Mouse (Mus musculus): Measurements from ENCODE around the gene Plekha6. TPM values are rescaled to one million over a fixed set of nuclear protein-coding genes. Genes with fewer than 3 reads are reported as not detected.
A peak's percentile ranks its signal among the peaks of the same experiment; 100 is the strongest.

Plekha6 gene
- total RNA-seq, 2 experiments from 2014 or later, result 57.2 to 59.3 TPM

- DNase-seq (ENCODE audit: extremely low spot score in 1 of 2, low spot score in 2 of 2), result peak in 1 of 2 experiments; percentile 16
- intact Hi-C loops (cut with DNase I), result no loop called here
These were observed 89.0 kb downstream of the Plekha6 start for GRCm38 (mm10) chr1:133252801-133253531.

DNA sequence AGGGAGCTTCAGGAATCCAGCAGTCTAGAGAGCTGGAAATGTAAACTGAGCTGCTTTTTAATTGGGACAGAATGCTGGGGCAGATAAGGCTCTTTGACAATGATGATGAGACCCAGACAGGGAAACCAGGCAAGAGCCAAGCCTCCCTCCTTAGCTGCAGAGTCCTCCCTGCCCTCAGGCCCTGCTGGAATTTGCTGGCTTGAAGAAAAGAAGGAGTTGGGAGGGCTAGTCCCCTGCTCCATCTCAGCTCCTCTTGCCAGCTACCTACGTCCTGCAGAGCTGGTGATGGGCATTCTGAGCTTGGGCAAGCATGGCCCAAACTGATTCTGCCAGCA is 89.5 kb downstream of the Plekha6 start:
- intact Hi-C loops (cut with DNase I), result no loop called here

DNA sequence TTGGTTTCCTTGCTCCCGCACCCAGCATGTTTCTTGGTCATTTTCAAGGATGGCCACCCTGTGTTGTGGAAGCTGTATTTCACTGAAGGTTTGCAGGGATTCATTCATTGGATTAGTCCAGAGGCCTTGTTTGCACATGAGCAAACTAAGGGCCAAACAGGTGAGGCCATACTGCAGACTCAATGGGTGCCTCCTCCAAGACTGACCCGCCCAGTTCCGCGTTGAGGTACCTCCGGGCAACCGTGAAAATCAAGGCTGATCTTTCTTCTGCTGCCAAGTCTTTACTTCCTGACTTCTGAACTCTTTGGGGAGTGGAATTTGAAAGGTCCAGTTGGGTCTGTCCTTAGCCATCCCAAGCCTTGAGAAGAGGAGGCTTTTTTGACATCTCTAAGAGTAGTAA is 90.2 kb downstream of the Plekha6 start:
- peak in 1 of 2 experiments; percentile 17 for DNase-seq (ENCODE audit: extremely low spot score in 1 of 2, low spot score in 2 of 2)
- intact Hi-C loops (cut with DNase I), result no loop called here

More for the DNA sequence above, 89.5 kb downstream of the Plekha6 start:
- DNase-seq (ENCODE audit: extremely low spot score in 1 of 2, low spot score in 2 of 2), result peak in 1 of 2 experiments; percentile 19

- intact Hi-C loops (cut with DNase I), result no loop called here
- DNase-seq (ENCODE audit: extremely low spot score in 1 of 2, low spot score in 2 of 2), result no peak
These were observed 91.1 kb downstream of the Plekha6 start for GRCm38 (mm10) chr1:133254856-133255764.

DNA sequence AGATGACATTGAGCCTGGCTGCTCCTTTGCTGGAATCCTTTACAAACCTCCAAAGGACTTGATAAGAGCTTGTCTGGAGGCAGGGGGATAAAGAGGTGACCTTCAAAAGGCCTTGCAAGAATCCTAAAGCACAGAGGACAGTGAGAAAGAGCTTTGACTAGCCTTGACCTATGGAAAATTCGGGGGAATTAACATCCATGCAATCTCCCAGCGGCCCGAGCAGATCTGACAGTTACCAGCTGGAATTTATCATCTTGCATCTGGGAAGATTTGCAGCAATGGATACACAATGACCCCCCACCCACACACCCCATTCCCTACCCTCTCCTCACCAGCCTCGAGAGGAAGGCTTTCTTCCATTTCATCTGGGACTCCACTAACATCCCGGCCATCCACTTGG is 91.8 kb downstream of the Plekha6 start:
- DNase-seq (ENCODE audit: extremely low spot score in 1 of 2, low spot score in 2 of 2), result no peak
- intact Hi-C loops (cut with DNase I), result no loop called here

DNA sequence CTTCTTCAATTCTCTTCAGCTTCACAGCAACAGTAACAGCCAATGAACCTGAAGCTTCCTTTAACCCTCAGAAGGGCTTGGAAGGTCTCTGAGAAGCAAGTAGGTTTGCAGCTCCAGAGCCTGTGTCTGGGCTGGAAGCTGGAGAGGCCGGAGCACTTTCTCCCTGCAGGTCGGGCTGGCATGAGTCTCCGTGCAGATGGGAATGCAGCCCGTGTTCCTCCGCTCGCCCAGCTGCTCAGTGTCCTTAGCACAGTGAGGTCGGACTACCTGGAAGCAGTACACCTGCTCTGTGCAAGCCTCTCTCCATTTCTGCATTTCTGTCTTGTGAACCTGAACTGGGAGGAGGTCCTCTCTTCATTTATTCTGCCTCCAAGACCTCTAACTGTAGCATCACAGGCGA is 92.3 kb downstream of the Plekha6 start:
- no peak for DNase-seq (ENCODE audit: extremely low spot score in 1 of 2, low spot score in 2 of 2)
- intact Hi-C loops (cut with DNase I), result no loop called here

DNA sequence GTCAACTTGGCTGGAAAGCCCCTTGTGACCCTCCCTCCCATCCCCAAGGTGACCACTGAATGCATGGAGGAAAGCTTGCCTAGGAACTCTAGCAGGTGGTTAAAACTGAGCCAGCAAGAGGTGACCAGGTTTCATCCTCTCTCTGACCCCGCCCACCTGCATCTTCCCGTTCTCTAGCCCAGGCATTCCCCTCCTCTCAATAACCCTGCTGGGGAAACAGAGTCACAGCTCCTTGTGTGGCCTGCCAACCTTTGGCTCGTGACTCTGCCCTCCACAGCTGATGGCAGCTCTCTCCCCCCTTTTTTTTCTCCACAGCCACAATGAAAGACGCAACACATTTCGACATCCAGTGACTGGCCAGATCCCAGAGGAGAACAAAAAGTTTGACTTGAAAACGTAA is 94.7 kb downstream of the Plekha6 start:
- intact Hi-C loops (cut with DNase I), result no loop called here
- DNase-seq (ENCODE audit: extremely low spot score in 1 of 2, low spot score in 2 of 2), result no peak

- intact Hi-C loops (cut with DNase I), result loop anchor here (10.0 kb wide), 1 partner anchor 78 kb away; no protein-coding TSS in a partner anchor
- DNase-seq (ENCODE audit: extremely low spot score in 1 of 2, low spot score in 2 of 2), result no peak
These were observed 98.6 kb downstream of the Plekha6 start for GRCm38 (mm10) chr1:133262628-133263027.

DNA sequence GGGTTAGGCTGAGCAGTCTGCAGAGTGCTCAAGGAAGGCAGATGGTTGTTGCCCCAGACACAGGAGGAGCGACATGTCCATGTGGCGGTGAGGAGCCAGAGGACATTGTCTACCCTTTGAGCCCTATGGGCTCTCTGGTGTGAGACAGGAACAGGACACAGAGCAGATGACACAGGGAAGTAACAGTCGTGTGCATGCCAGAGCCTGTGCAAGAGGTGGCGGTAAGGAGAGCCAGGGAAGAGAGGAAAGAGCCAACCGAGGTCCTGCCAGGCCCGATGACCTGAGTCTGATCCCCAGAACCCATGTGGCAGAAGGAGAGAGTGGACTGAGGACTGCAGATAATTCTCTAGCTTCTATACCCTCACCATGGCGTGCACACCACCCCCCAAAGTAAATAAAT is 99.1 kb downstream of the Plekha6 start:
- no peak for DNase-seq (ENCODE audit: extremely low spot score in 1 of 2, low spot score in 2 of 2)
- intact Hi-C loops (cut with DNase I), result loop anchor here (10.0 kb wide), 1 partner anchor 78 kb away; no protein-coding TSS in a partner anchor

DNA sequence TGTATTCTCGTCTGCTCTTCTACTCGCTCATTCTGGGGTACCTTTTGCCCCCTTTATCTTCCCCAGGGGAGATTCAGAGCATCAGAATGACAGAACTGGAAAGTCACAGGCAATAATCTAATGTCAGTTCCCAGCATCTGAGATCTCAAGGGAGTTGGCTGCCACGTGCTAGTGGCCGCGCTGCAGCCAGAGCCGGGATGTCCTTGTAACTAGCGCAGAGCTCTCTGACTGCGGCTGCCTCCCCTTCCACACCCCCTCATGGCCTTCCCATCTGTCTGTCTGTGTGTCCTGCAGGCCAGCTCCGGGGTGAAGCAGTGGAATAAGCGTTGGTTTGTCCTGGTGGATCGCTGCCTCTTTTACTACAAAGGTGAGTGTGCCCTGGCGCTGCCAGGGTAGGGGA is 100.4 kb downstream of the Plekha6 start:
- intact Hi-C loops (cut with DNase I), result loop anchor here (10.0 kb wide), 1 partner anchor 80 kb away; no protein-coding TSS in a partner anchor
- no peak for DNase-seq (ENCODE audit: extremely low spot score in 1 of 2, low spot score in 2 of 2)

- intact Hi-C loops (cut with DNase I), result loop anchor here (10.0 kb wide), 1 partner anchor 80 kb away; no protein-coding TSS in a partner anchor
These were observed 101.2 kb downstream of the Plekha6 start for GRCm38 (mm10) chr1:133265114-133265766.

GRCm38 (mm10) chr1:133267094-133267493 is 103.1 kb downstream of the Plekha6 start:
- intact Hi-C loops (cut with DNase I), result loop anchor here (10.0 kb wide), 1 partner anchor 82 kb away; no protein-coding TSS in a partner anchor
- no peak for DNase-seq (ENCODE audit: extremely low spot score in 1 of 2, low spot score in 2 of 2)

More at GRCm38 (mm10) chr1:133265114-133265766, 101.2 kb downstream of the Plekha6 start:
- peak in 1 of 2 experiments; percentile 20 for DNase-seq (ENCODE audit: extremely low spot score in 1 of 2, low spot score in 2 of 2)

- peak in 1 of 2 experiments; percentile 41 for DNase-seq (ENCODE audit: extremely low spot score in 1 of 2, low spot score in 2 of 2)
- intact Hi-C loops (cut with DNase I), result loop anchor here (10.0 kb wide), 1 partner anchor 83 kb away; no protein-coding TSS in a partner anchor
These were observed 103.9 kb downstream of the Plekha6 start for GRCm38 (mm10) chr1:133267813-133268492.

DNA sequence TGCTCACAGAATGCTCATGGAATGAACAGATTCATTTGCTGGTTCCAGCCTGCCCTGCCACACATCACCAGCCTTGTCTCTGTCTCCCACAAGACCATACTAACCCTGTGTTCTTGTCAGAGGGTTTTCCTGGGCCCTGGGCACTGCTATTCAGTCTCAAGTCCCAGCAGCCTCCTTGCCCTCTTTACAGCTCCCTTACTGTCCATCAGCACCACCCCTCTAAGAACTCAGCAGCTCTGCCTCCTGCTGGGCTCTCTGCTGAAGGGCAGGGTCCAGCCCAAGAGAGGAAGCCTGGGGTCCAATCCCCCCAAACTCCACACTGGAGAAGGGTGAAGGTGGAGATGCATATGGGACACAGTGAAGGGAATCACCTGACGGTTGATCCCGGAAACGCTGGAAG is 104.5 kb downstream of the Plekha6 start:
- peak in 1 of 2 experiments; percentile 35 for DNase-seq (ENCODE audit: extremely low spot score in 1 of 2, low spot score in 2 of 2)
- intact Hi-C loops (cut with DNase I), result loop anchor here (10.0 kb wide), 1 partner anchor 84 kb away; no protein-coding TSS in a partner anchor

DNA sequence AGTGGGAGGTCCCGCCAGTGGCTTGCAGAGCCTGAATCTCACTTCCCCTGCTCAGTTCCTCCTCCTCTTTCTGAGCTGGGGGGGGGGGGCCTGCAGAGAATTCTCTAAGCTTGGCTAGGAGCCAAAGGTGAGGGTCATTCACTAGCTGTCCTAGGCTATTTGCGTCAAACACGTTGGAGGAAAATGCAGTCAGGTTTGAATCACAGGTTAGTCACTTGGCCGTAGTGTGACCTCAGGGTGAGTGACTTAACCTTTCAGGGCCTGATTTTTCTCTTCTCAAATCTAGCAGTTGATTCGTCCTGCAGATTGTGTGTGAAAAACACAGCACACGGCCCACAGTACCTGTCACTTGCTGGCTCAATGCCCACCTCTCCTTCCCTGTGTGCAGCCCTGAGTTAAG is 106.3 kb downstream of the Plekha6 start:
- intact Hi-C loops (cut with DNase I), result no loop called here

DNA sequence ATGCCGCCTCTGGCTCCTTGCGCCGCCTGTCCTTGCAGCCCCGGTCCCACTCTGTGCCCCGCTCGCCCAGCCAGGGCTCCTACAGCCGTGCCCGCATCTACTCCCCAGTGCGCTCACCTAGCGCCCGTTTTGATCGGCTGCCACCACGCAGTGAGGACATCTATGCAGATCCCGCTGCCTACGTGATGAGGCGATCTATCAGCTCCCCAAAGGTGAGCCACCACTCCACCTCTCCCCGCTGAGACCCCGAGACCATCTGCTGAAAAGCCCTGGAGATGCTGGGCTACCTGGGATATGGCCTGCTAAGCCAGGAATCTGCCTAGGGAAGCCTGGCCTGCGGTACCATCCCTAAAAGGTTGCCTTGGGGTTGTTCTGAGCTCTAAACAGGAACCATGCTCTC is 110.2 kb downstream of the Plekha6 start:
- intact Hi-C loops (cut with DNase I), result no loop called here

More for the DNA sequence above, 106.3 kb downstream of the Plekha6 start:
- DNase-seq (ENCODE audit: extremely low spot score in 1 of 2, low spot score in 2 of 2), result no peak

DNA sequence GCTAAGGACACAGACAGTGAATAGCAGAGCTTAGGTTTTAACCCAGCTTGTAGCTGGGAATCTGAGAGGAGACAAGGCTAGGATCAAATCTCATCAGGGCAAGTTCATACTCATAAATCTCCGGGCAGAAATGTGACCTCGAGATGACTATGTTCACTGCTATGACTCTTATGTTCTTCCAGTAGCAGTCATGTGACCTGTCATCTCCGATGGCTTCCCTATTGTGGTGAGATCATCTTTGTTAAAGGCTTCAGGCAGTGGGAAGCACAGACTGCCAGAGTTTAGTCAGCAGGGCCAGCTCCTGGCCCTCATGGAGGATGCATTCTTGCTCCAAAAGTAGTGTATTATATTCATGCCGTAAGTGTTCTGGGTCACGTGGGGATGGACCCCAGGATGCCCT is 113.0 kb downstream of the Plekha6 start:
- intact Hi-C loops (cut with DNase I), result no loop called here
- no peak for DNase-seq (ENCODE audit: extremely low spot score in 1 of 2, low spot score in 2 of 2)

More for the DNA sequence above, 110.2 kb downstream of the Plekha6 start:
- DNase-seq (ENCODE audit: extremely low spot score in 1 of 2, low spot score in 2 of 2), result no peak

DNA sequence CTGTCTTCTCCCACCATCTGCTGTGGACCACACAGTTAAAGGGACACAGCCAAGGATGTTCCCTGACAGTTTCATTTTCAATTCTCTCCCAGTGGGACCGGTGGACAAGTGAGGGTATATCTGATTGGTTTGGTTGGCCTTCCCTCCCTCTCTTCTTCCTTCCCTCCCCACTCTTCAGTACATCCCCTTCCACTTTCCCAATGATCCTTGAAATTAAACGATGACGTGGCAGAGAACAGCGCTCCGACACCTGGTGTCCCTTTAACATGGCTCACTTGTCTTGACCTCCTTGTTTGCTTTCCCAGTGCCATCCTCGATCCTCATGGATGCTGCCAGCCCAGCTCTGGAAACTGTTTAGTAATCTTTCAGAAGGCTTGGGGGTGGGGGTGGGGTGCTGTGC is 114.5 kb downstream of the Plekha6 start:
- no peak for DNase-seq (ENCODE audit: extremely low spot score in 1 of 2, low spot score in 2 of 2)
- intact Hi-C loops (cut with DNase I), result no loop called here

Measured in left cerebral cortex, postnatal 10 days (tissue).